Mouse (Mus musculus) neural tube, embryonic 11.5 days (tissue): ENCODE measurements around the gene Utp4. TPM values are rescaled to one million over a fixed set of nuclear protein-coding genes. Genes with fewer than 3 reads are reported as not detected.

ENCODE experiments used
- ATAC-seq: fragments of 200-750 bp; cut with Nextera tagmentation; 2 replicates; pipeline ENCODE4 v1.8.0; 2017; ENCODE audit warnings: moderate number of reproducible peaks, mild to moderate bottlenecking, moderate TSS enrichment, moderate library complexity; ENCODE audit not compliant: insufficient read depth, low FRiP score, low TSS enrichment
- DNase-seq: peaks from one replicate; pipeline ENCODE4 v3.0.0-alpha.2; 2015; ENCODE audit warnings: low spot score
- H3K27ac ChIP-seq: fragments of 300-500 bp; sonication (generic); 2 replicates; pipeline ENCODE4 v1.5.1; 2014; ENCODE audit warnings: low read depth, mild to moderate bottlenecking, low read length
- H3K27me3 ChIP-seq: fragments of 300-500 bp; sonication (generic); 2 replicates; pipeline ENCODE4 v1.6.1; 2014; ENCODE audit warnings: mild to moderate bottlenecking, low read length, mixed read lengths; ENCODE audit not compliant: control insufficient read depth, insufficient read depth
- H3K36me3 ChIP-seq: fragments of 300-500 bp; sonication (generic); 2 replicates; pipeline ENCODE4 v1.6.1; 2014; ENCODE audit warnings: mild to moderate bottlenecking, low read length, moderate library complexity, mixed read lengths; ENCODE audit not compliant: control insufficient read depth, insufficient read depth
- H3K4me1 ChIP-seq: fragments of 300-500 bp; sonication (generic); 2 replicates; pipeline ENCODE4 v1.6.1; 2014; ENCODE audit warnings: low read length, mixed read lengths; ENCODE audit not compliant: control insufficient read depth, insufficient read depth
- H3K4me2 ChIP-seq: fragments of 300-500 bp; sonication (generic); 2 replicates; pipeline ENCODE4 v1.6.1; 2014; ENCODE audit warnings: low read depth, mild to moderate bottlenecking, moderate library complexity
- H3K4me3 ChIP-seq: fragments of 300-500 bp; sonication (generic); 2 replicates; pipeline ENCODE4 v1.5.1; 2014; ENCODE audit warnings: low read depth, low read length
- H3K9ac ChIP-seq: fragments of 300-500 bp; sonication (generic); 2 replicates; pipeline ENCODE4 v1.6.1; 2014; ENCODE audit warnings: mild to moderate bottlenecking, low read length
- H3K9me3 ChIP-seq: fragments of 300-500 bp; sonication (generic); 2 replicates; pipeline ENCODE4 v1.6.1; 2016; ENCODE audit warnings: low read length; ENCODE audit not compliant: control insufficient read depth
- WGBS: fragments of 180-500 bp; shearing (Covaris S2); extraction: QIAGEN DNeasy Blood & Tissue Kit; methylation state at CpG from one replicate; pipeline ENCODE4 v1.1.7; 2014; 5-methylcytosine and 5-hydroxymethylcytosine counted together
- polyA plus RNA-seq: library from polyadenylated mRNA; unstranded; fragments of >200 nt; fragmentation: Nextera tagmentation; extraction: Ambion mirVana; gene quantifications from 2 replicates; pipeline ENCODE4 v1.2.1, GENCODE M21; 2014

Gene Utp4
- polyA plus RNA-seq, 1 experiment from 2014 or later = 80.0 TPM

DNA sequence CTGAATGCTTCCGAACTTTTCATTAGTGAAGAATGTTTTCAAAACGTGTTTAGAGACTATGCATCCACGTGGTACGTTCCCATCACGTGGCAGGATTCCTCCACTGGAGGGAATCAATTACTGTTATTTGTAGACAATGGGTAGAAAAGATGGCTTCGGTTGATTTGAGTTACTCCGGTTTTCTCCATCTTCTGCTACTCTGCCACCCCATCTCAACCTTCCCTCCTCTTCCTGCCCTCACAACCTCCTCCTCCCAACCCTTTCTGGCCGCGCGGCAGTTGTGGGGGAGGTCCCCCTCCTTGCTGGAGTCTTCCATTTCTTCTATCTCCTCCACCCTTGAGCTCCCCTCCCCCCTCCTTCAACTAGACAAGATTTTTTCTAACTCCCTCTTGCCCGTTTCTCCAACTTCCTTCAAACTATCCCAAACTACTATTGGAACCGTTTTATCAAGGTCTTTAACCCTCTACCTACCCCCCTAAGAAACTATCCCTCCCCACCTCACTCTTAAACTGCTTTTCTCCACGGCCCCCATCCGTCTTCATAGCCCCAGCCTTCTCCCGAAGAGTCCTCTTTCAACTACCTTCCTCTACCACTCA is 1.1 kb upstream of the Utp4 start:
- Histone ChIP-seq H3K4me1 (0 out of 2 replicates have a peak, but pooled peaks cover 5% of the 10 kb centered on the region), H3K27me3 (no peaks in the 10 kb centered on the region), H3K4me2 (peak overlapping the region; percentile 51), H3K4me3 (peak overlapping the region; percentile 96), H3K27ac (peak overlapping the region; percentile 94), H3K9ac (peak overlapping the region; percentile 98), H3K9me3 (no peaks in the 10 kb centered on the region), H3K36me3 (no peaks in the 10 kb centered on the region; the same call in 1 of the 2 replicates)
- WGBS = 1% methylated on average over 15 of the region's 15 CpGs
- ATAC-seq (no peak; the same call in 1 of the 2 replicates), DNase-seq (peak; percentile 51)

- WGBS = under 1% methylated on average over 39 of the region's 57 CpGs
Measured at GRCm38 (mm10) chr8:106892806-106893451, 507 bp upstream of the Utp4 start.

DNA sequence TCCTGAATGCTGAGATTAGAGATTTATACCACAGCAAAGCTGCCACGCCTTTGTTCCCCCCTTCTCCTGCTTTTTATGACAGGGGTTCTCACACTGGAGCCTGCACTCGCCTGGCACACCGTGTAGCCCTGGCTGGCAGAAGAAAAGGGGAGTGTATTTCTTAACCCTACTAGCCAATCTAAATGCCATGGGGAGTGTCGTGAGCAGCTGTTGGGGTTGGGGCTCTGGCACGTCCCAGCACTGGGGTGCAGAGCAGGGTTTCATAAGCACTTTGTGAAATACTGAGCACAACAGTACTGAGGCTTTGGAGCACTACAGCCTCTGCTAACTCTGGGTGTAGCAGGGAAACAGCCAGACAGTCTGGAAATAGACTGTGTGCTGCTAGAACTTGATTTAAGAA is 6.0 kb downstream of the Utp4 start:
- DNase-seq (no peak), ATAC-seq (no peak)
- no peak overlapping the region for H3K4me3 ChIP-seq
- H3K36me3 ChIP-seq = peaks cover 4% of the 10 kb centered on the region
- WGBS = 83% methylated on average over 5 of the region's 5 CpGs
- no peak overlapping the region for H3K9ac ChIP-seq
- no peaks in the 10 kb centered on the region for H3K27me3 ChIP-seq
- H3K9me3 ChIP-seq = no peaks in the 10 kb centered on the region
- H3K4me2 ChIP-seq = no peak overlapping the region
- H3K4me1 ChIP-seq = no peaks in the 10 kb centered on the region
- H3K27ac ChIP-seq = no peak overlapping the region

More at GRCm38 (mm10) chr8:106892806-106893451, 507 bp upstream of the Utp4 start:
- H3K27ac ChIP-seq = peak overlapping the region; percentile 94
- DNase-seq = peak; percentile 69
- ATAC-seq = peak; percentile 76
- no peaks in the 10 kb centered on the region for H3K9me3 ChIP-seq
- H3K27me3 ChIP-seq = no peaks in the 10 kb centered on the region
- H3K36me3 ChIP-seq = no peaks in the 10 kb centered on the region; the same call in 1 of the 2 replicates
- peak overlapping the region; percentile 98 for H3K9ac ChIP-seq
- peak overlapping the region; percentile 96 for H3K4me3 ChIP-seq
- H3K4me2 ChIP-seq = peak overlapping the region; percentile 51
- H3K4me1 ChIP-seq = 0 out of 2 replicates have a peak, but pooled peaks cover 5% of the 10 kb centered on the region

DNA sequence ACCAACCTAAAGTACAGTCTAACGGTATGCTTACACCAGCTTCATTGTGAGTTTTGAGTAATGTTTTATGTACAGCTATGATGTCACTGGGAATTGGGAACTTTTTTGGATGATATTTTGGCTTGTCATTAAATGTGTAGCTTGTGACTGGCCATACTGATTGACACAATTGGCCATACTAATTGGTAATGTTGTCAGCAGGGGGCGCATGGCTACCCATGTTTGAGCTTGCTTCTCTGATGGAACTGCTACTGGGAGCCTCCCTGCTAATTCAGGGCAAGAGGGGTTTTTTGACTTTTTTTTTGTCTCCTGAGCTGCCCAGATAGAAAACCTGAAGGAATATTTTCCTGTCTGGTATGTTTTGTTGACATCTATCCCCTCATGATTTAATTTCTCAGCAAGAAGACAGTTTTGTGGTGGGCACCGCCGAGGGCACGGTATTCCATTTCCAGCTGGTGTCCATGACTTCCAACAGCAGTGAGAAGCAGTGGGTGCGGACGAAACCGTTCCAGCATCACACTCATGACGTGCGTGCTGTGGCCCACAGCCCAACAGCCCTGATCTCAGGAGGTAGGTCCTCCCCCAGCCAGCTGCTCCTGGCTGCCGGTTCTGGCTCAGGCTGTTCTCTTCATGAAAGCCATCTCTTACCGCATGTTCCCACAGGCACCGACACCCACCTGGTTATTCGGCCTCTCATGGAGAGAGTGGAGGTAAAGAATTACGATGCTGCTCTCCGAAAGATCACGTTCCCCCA is 12.5 kb downstream of the Utp4 start:
- DNase-seq (peak; percentile 45), ATAC-seq (no peak)
- Histone ChIP-seq H3K36me3 (peaks cover 19% of the 10 kb centered on the region), H3K9me3 (no peaks in the 10 kb centered on the region), H3K4me2 (no peak overlapping the region), H3K4me1 (no peaks in the 10 kb centered on the region), H3K4me3 (no peak overlapping the region), H3K27me3 (no peaks in the 10 kb centered on the region), H3K27ac (no peak overlapping the region), H3K9ac (no peak overlapping the region)
- WGBS = 94% methylated on average over 17 of the region's 17 CpGs

DNA sequence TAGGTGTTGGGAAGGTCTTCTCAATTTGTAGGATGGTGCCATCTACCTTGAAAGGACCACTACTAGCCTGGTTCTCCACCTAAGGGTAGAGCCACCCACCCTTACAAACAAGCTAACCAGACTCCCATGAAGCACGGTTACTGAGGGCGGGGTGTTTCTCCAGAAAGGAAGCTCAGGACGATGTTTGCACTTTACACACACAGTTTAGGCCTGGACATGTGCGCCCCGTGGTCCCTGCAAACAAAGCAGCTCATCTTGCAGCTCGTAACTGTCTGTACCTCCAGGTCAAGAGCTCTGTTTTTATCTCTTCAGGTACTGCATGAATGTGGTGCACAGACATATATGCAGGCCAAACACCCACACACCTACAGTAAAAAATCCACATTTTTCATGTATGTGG is 13.2 kb downstream of the Utp4 start:
- no peak overlapping the region for H3K27ac ChIP-seq
- no peak overlapping the region for H3K4me2 ChIP-seq
- no peak overlapping the region for H3K9ac ChIP-seq
- H3K36me3 ChIP-seq = peaks cover 21% of the 10 kb centered on the region
- no peaks in the 10 kb centered on the region for H3K4me1 ChIP-seq
- DNase-seq (no peak), ATAC-seq (no peak)
- no peak overlapping the region for H3K4me3 ChIP-seq
- no peaks in the 10 kb centered on the region for H3K9me3 ChIP-seq
- WGBS = 90% methylated on average over 6 of the region's 6 CpGs
- H3K27me3 ChIP-seq = no peaks in the 10 kb centered on the region

- peaks cover 23% of the 10 kb centered on the region for H3K36me3 ChIP-seq
- no peaks in the 10 kb centered on the region for H3K9me3 ChIP-seq
- no peak overlapping the region for H3K4me2 ChIP-seq
- ATAC-seq = no peak
- H3K9ac ChIP-seq = no peak overlapping the region
- no peak overlapping the region for H3K4me3 ChIP-seq
- 90% methylated on average over 6 of the region's 6 CpGs for WGBS
- no peaks in the 10 kb centered on the region for H3K4me1 ChIP-seq
- H3K27me3 ChIP-seq = no peaks in the 10 kb centered on the region
- no peak overlapping the region for H3K27ac ChIP-seq
- no peak for DNase-seq
Measured at GRCm38 (mm10) chr8:106907450-106907849, 14.0 kb downstream of the Utp4 start.

DNA sequence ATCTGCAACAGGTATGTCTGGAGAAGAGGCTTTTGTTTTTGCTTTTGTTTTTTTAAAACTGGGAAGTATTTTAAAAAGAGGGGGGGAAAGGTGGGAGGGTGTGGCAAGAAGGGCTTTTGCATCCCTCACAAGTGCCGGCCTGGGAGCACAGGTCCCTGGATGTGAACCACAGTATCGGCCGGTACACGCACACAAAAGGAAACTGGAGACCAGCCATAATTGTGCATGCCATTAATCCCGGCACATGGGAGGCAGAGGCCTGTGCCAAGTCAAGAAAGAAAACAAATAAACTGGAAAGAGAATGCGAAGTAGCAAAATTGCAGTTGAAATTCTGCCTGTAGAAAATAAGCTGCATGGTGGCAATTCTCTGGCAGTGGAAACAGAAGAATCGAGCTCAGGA is 14.9 kb downstream of the Utp4 start:
- Histone ChIP-seq H3K4me2 (no peak overlapping the region), H3K9ac (no peak overlapping the region), H3K36me3 (peaks cover 22% of the 10 kb centered on the region), H3K27me3 (no peaks in the 10 kb centered on the region), H3K27ac (no peak overlapping the region), H3K4me3 (no peak overlapping the region), H3K4me1 (no peaks in the 10 kb centered on the region), H3K9me3 (no peaks in the 10 kb centered on the region)
- DNase-seq (no peak), ATAC-seq (no peak)
- WGBS = 94% methylated on average over 7 of the region's 7 CpGs

DNA sequence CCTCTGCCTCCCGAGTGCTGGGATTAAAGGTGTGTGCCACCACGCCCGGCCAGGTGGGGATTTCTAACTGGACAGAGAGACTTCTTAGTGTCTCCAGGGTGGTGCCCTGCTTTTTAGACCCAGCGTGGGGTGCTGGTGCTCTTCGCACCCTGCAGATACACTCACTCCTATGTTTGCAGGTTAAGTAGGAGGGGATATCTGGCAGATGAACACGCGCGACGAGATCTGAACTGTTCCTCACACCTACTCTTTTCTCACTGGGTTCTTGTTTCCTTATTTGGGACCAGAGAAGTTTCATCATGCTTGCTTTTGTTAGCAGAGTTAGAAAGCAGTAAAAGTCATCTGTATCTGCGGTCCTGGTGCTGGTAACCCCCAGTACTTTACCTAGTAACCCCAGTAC is 20.2 kb downstream of the Utp4 start:
- 97% methylated on average over 10 of the region's 10 CpGs for WGBS
- peaks cover 24% of the 10 kb centered on the region for H3K36me3 ChIP-seq
- ATAC-seq = no peak

More for the DNA sequence above, 20.2 kb downstream of the Utp4 start:
- Histone ChIP-seq H3K27me3 (no peaks in the 10 kb centered on the region), H3K9ac (no peak overlapping the region), H3K4me2 (no peak overlapping the region), H3K4me1 (no peaks in the 10 kb centered on the region), H3K4me3 (no peak overlapping the region), H3K9me3 (no peaks in the 10 kb centered on the region), H3K27ac (no peak overlapping the region)
- no peak for DNase-seq
